Mouse (Mus musculus): ENCODE data around the gene Nudt16l1.

- no peak for TF ChIP-seq POLR2A (IDR thresholded peaks at IDR 0.05; ENCODE audit: borderline replicate concordance, control insufficient read depth, low read depth, low read length)
- no peak for TF ChIP-seq CTCF (IDR thresholded peaks at IDR 0.05; ENCODE audit: control insufficient read depth, insufficient read depth, low read length)
These were observed 46.4 kb upstream of the Nudt16l1 start for GRCm38 (mm10) chr16:4892171-4892570.

All from bone marrow, adult 2 months (tissue).